Mouse (Mus musculus) ES-Bruce4 (cell line): ENCODE data around the gene Cd37. TPM values are rescaled to one million over a fixed set of nuclear protein-coding genes. Genes with fewer than 3 reads are reported as not detected.
A peak's percentile ranks its signal among the peaks of the same experiment; 100 is the strongest.

Experiments used
- H3K27ac ChIP-seq: 2 replicates; pipeline ENCODE4 v1.5.1; 2012; ENCODE audit warnings: low read length, inconsistent platforms; ENCODE audit not compliant: insufficient read depth
- H3K27me3 ChIP-seq: 2 replicates; pipeline ENCODE4 v1.6.1; 2012; ENCODE audit warnings: mild to moderate bottlenecking, low read length, inconsistent platforms; ENCODE audit not compliant: control insufficient read depth, poor library complexity, insufficient read depth, severe bottlenecking
- H3K36me3 ChIP-seq: 2 replicates; pipeline ENCODE4 v1.6.1; 2012; ENCODE audit warnings: inconsistent platforms, mild to moderate bottlenecking, low read length, moderate library complexity; ENCODE audit not compliant: control insufficient read depth, poor library complexity, insufficient read depth, severe bottlenecking
- H3K4me1 ChIP-seq: one replicate; pipeline ENCODE4 v1.8.1; 2011; ENCODE audit warnings: low read length; ENCODE audit not compliant: control insufficient read depth, insufficient read depth
- H3K4me3 ChIP-seq: 2 replicates; pipeline ENCODE4 v1.5.1; 2011; ENCODE audit warnings: low read depth, mild to moderate bottlenecking, low read length
- H3K9ac ChIP-seq: 2 replicates; pipeline ENCODE4 v1.6.1; 2012; ENCODE audit warnings: low read depth, mild to moderate bottlenecking, inconsistent platforms; ENCODE audit not compliant: poor library complexity, severe bottlenecking
- H3K9me3 ChIP-seq: replicated peaks from 2 replicates; pipeline ENCODE4 v1.6.1; 2012; ENCODE audit warnings: mild to moderate bottlenecking, low read length, inconsistent platforms; ENCODE audit not compliant: control insufficient read depth, poor library complexity, insufficient read depth, severe bottlenecking
- CTCF ChIP-seq: IDR thresholded peaks from one replicate; pipeline ENCODE4 v1.8.1; 2011; ENCODE audit warnings: low read depth, low read length
- EP300 ChIP-seq: IDR thresholded peaks from 2 replicates; pipeline ENCODE4 v1.6.1; 2011; ENCODE audit warnings: low read depth, low read length; ENCODE audit not compliant: insufficient read depth
- POLR2A ChIP-seq: IDR thresholded peaks from one replicate; pipeline ENCODE4 v1.8.1; 2011; ENCODE audit warnings: low read length; ENCODE audit not compliant: insufficient read depth
- polyA plus RNA-seq: library from polyadenylated mRNA; stranded (reverse); fragments of >200 nt; gene quantifications from 2 replicates; pipeline ENCODE4 v1.2.4, GENCODE M21; 2011; ENCODE audit warnings: low read depth; ENCODE audit not compliant: missing spikeins, insufficient read depth, insufficient read length

Cd37 gene
- polyA plus RNA-seq, 1 experiment = 3.4 TPM

- Histone ChIP-seq H3K9ac (no peak overlapping the region), H3K27ac (no peak overlapping the region), H3K4me3 (no peak overlapping the region), H3K4me1 (peaks cover 7% of the 10 kb centered on the region), H3K36me3 (0 out of 2 replicates have a peak, but pooled peaks cover 5% of the 10 kb centered on the region), H3K27me3 (no peaks in the 10 kb centered on the region), H3K9me3 (no peaks in the 10 kb centered on the region)
- TF ChIP-seq EP300 (no peak), POLR2A (no peak), CTCF (no peak)
Measured at GRCm38 (mm10) chr7:45231941-45232340, 7.0 kb downstream of the Cd37 start.

GRCm38 (mm10) chr7:45231192-45231591 is 7.7 kb downstream of the Cd37 start:
- H3K27me3 ChIP-seq = no peaks in the 10 kb centered on the region
- H3K36me3 ChIP-seq = 0 out of 2 replicates have a peak, but pooled peaks cover 5% of the 10 kb centered on the region
- TF ChIP-seq EP300 = no peak
- TF ChIP-seq CTCF = no peak
- no peak for TF ChIP-seq POLR2A
- H3K27ac ChIP-seq = no peak overlapping the region
- no peaks in the 10 kb centered on the region for H3K9me3 ChIP-seq
- H3K4me1 ChIP-seq = peaks cover 7% of the 10 kb centered on the region
- no peak overlapping the region for H3K9ac ChIP-seq
- H3K4me3 ChIP-seq = no peak overlapping the region

- peaks cover 7% of the 10 kb centered on the region for H3K4me1 ChIP-seq
- H3K4me3 ChIP-seq = no peak overlapping the region
- H3K27ac ChIP-seq = peak overlapping the region; percentile 95
- TF ChIP-seq EP300 (peak; percentile 96), CTCF (no peak)
- no peak overlapping the region for H3K9ac ChIP-seq
- H3K27me3 ChIP-seq = no peaks in the 10 kb centered on the region
- H3K9me3 ChIP-seq = no peaks in the 10 kb centered on the region
- peaks cover 11% of the 10 kb centered on the region; the same call in 1 of the 2 replicates for H3K36me3 ChIP-seq
Measured at GRCm38 (mm10) chr7:45229459-45230203, 9.3 kb downstream of the Cd37 start.

- peak overlapping the region; percentile 49 for H3K27ac ChIP-seq
- H3K36me3 ChIP-seq = peaks cover 11% of the 10 kb centered on the region; the same call in 1 of the 2 replicates
- TF ChIP-seq CTCF (no peak), EP300 (0 out of 2 replicates have a peak, but pooled peaks have one; percentile 30)
Measured at GRCm38 (mm10) chr7:45229046-45229445, 9.9 kb downstream of the Cd37 start.

GRCm38 (mm10) chr7:45228548-45228947 is 10.4 kb downstream of the Cd37 start:
- Histone ChIP-seq H3K4me1 (peaks cover 7% of the 10 kb centered on the region), H3K27ac (peak overlapping the region; percentile 49), H3K36me3 (peaks cover 11% of the 10 kb centered on the region; the same call in 1 of the 2 replicates), H3K9ac (no peak overlapping the region), H3K27me3 (no peaks in the 10 kb centered on the region), H3K9me3 (no peaks in the 10 kb centered on the region), H3K4me3 (peak overlapping the region; percentile 1; the same call in 1 of the 2 replicates)
- TF ChIP-seq CTCF (no peak), EP300 (no peak), POLR2A (no peak)

More at GRCm38 (mm10) chr7:45229046-45229445, 9.9 kb downstream of the Cd37 start:
- Histone ChIP-seq H3K27me3 (no peaks in the 10 kb centered on the region), H3K4me1 (peaks cover 7% of the 10 kb centered on the region), H3K9ac (no peak overlapping the region), H3K4me3 (no peak overlapping the region), H3K9me3 (no peaks in the 10 kb centered on the region)

GRCm38 (mm10) chr7:45226421-45226820 is 12.5 kb downstream of the Cd37 start:
- H3K9ac ChIP-seq = no peak overlapping the region
- peaks cover 6% of the 10 kb centered on the region; the same call in 1 of the 2 replicates for H3K36me3 ChIP-seq

More at GRCm38 (mm10) chr7:45226421-45226820, 12.5 kb downstream of the Cd37 start:
- TF ChIP-seq CTCF (no peak), POLR2A (no peak), EP300 (no peak)
- H3K4me3 ChIP-seq = no peak overlapping the region
- peaks cover 7% of the 10 kb centered on the region for H3K4me1 ChIP-seq
- no peak overlapping the region for H3K27ac ChIP-seq
- H3K9me3 ChIP-seq = no peaks in the 10 kb centered on the region
- H3K27me3 ChIP-seq = no peaks in the 10 kb centered on the region
